Mouse (Mus musculus): ENCODE results near the gene Stk16.

The Stk16 gene

DNA sequence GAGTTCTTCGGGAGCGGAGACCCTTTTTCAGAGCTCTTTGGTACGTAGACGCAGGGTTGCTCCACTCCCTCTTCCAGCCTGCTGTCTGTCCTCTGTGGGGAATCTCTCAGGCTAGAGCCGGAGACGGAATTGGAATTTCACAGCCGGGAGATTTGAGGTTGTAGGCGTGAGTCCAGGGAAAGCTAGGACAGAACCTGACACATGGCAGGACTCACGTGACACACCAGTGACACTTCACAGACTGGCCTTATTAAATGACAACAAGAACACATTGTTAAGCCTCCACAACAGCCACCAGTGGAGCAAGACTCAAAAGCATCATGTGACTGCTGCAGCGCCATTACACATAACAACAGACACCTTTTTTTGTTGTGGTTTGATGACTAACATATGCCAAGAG is 29.0 kb downstream of the Stk16 start:
- DNase-seq (ENCODE audit: low spot score), result no peak

DNA sequence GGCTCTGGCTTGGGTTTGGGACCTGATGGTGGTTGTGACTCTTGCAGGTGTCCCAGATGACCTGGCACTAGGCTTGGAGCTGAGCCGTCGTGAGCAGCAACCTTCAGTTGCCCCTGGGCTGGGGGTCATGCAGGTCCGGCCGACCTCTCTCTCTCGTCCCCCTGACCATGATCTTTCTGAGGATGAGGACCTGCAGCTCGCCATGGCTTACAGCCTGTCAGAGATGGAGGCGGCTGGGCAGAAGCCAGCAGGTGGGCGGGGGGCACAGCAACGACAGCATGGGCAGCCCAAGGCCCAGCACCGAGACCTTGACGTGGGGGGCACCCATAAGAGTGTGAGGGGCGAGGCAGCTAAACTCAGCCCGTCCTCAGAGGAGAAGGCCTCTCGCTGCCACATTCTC is 32.8 kb downstream of the Stk16 start:
- no peak for DNase-seq (ENCODE audit: low spot score)

DNA sequence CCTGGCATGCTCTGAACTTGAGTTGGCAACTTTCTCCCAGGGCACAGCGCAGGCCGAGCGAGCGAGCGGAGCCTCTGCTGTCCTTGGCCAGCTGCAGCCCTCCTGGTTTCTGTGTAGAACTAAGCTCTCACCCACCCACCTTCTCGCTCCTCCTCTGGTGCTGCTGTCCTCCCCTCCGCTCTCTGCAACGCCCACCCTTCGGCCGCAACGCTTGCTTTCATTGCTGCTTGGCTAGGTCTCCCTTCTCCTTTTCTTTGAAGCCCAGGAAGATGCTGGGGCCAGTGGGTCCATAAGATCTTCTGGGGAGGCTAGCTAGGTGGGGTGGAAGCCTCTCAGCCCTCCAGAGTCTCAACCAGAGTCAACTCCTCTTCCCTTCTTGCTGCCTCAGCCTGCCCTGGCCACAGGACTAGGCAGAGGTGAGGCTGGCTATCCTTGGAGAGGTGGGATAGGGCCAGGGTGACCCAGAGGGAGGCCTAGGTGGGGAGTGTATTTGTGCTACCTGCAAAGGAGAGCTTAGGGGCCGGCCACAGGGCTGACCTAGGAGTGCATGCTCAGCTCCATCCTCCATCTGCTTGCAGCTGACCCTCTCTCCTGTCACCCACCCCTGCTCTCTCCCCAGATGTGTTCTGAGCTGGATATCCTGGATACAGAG is 33.7 kb downstream of the Stk16 start:
- no peak for DNase-seq (ENCODE audit: low spot score)

DNA sequence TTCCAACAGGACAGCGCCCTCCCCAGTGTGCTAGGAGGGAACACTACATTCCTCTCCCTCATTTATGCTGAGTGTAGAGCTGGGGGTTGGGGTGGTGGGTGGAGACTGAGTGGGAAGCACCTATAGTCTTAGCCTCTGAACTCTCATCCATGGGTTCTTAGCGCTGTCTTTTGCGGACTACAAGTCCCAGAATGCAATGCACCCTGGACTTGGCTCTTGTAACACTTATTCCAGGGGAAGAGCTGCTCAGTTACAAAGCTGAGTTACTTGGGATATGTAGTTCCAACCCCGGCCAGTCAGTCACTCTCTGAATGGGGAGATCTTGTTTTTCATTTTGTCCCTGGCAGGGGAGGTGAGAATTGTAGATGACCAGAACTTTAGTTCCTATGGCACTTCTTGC is 34.2 kb downstream of the Stk16 start:
- peak; percentile 75 for DNase-seq (ENCODE audit: low spot score)

DNA sequence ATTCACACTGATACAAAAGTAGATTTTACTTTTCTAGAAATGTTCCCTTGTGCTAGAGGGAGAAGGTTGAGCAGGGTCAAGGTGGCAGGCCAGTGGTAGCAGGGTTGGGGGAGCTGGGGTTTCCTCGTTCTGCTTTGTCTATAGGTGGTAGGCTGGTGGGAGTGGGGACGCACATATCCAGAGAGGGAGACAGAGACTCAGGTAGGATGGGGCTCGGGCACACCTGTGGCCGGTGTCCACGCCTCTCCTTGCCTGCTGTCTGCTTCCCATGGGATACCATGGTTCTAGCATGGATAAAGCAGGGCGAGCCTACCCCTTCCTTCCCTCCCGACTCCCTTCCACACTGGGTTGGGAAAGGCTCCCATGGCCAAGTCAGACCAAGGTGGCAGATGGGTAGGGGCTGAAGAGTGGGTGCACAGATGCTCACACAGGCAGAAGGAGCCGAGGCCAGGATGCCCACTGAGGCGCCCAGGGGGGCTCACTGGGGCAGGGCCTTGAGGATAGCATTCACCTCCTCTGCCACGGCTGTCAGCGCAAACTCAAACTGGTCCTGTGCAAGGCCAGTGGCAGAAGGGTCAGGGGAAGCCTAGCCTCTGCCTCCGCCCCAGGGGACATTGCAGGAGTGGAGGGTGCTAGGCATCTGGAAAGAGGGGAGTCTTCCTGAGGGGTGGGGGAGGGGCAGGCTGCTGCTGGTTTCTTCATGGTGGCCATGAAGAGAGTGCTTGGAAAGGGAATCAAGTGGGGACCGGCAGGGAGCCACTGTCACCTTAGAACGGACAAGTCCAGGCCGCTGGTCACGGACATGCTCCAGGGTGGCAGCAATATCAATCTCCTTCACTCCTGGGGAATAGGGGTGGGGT is 36.7 kb downstream of the Stk16 start:
- no peak for DNase-seq (ENCODE audit: low spot score)

DNA sequence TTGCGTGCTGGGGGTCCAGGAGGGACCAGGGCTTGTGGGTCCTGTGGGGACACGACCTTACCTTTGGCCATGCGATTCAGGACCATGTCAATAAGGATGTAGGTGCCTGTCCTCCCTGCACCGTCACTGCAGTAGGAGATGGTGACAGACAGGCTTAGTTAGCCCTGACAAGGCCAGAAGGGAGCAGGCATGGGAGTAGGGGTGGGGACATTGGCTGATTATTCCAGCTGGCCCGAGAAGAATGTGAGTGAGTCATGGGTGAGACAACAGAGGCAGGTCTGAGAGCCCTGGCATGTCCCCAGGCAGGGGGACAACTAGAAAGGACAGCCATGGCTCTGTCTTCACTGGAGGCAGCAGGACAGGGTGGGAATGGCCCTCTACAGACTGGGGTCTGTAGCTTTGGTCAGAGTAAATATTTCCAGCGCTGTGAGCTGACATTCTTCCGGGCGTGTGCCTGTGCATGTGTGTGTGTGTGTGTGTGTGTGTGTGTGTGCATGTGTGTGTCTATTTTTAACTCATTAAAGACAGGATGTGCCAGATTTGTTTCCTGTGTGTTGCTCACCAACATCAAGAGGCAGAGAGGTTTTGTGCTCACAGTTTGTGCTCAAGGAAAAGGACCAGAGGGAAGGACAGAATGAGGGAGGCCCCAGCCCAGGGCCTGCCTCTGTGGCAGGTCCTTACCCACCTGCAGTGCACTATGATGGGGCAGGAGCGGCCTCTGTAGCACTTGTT is 37.6 kb downstream of the Stk16 start:
- DNase-seq (ENCODE audit: low spot score), result no peak

DNA sequence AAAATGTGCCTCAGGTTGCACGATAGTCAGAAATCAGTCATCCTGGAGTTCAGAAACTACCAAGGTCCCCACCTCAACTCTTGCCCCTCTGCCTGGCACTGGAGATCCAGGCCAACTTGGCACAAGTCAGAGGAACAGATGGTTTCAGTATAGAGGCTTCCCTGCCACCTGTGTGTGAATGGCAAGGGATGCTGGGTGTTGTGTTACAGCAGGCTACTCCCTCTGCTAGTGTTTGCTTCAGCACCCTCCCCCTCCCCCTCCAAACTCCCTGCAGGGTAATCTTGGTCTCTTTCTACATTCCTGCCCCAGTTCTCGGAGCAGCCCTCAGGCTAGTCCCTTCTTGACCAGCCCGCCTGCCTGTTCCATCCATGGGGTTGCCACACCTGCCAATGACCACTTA is 39.9 kb downstream of the Stk16 start:
- DNase-seq (ENCODE audit: low spot score), result no peak

DNA sequence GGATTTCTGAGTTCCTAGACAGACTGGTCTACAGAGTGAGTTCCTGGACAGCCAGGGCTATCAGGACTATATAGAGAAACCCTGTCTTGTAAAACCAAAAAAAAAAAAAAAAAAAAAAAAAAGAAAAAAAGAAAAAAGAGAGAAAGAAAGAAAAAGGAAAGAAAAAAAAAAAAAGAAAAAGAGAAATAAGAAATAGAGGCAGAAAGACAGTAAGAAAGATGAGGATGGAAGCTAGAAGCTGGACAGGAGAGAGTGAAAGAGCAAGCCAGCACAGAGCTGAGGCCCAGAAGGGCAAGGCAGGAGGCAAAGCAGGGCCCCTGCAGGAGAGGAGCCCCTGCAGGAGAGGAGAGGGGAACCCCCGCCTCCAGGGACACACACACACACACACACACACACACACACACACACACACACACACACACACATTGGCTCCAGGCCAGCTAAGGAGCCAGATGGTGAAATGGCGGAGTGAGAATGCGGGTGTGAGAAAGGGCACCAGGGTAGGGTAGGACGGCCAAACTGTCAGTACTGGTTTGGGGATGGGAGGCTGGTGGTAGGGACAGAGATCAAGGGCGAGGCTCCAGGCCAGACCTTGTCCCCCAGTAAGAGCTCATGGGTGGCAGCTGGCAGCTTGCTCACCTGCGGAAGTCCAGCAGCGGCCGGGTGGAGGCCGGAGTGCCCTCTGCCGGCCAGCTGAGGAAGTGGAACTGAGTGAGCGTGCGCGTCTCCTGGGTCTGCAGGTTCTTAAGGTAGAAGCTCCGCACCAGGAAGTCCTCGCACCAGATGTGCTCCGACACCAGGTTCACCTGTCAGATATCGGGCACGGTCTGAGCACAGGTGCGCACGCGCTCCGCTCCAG is 40.7 kb downstream of the Stk16 start:
- peak; percentile 74 for DNase-seq (ENCODE audit: low spot score)

DNA sequence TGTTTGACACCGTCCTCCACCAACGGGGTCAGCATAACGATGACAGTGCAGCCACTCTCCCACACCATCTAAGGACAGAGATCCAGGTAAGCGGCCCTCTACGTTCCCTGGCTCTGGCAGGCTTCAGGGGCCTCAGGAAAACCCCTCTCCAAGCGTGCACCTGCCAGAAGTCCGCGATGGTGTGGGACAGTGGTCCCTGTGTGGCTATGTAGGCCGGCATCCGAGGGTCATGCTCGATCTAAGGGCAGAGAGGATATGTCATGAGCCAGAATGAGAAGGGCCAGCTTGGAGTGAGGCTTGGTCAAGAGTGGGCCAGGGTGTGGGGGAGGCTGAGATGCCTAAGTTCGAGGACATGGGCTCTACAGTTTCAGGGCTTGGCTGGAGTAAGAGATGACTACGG is 41.7 kb downstream of the Stk16 start:
- no peak for DNase-seq (ENCODE audit: low spot score)

DNA sequence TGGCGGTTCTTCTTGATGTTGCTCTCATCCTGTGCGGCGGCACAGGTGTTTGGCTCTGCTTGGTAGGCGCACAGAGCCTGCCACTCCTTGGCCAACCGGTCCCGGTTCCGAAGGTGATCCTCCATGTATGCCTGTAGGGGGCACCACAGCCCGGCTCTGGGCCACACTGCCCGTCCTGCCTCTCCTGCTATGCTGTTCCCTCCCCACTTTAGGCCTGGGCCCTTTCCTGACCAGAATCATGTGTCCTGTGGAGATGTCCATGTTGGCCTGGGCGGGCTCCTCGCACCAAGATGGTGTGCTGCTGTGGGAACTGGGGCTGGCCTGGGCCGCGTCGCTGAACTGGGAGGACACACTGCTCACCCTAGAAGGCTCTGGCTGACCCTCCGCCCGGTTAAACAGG is 42.4 kb downstream of the Stk16 start:
- DNase-seq (ENCODE audit: low spot score), result no peak

DNA sequence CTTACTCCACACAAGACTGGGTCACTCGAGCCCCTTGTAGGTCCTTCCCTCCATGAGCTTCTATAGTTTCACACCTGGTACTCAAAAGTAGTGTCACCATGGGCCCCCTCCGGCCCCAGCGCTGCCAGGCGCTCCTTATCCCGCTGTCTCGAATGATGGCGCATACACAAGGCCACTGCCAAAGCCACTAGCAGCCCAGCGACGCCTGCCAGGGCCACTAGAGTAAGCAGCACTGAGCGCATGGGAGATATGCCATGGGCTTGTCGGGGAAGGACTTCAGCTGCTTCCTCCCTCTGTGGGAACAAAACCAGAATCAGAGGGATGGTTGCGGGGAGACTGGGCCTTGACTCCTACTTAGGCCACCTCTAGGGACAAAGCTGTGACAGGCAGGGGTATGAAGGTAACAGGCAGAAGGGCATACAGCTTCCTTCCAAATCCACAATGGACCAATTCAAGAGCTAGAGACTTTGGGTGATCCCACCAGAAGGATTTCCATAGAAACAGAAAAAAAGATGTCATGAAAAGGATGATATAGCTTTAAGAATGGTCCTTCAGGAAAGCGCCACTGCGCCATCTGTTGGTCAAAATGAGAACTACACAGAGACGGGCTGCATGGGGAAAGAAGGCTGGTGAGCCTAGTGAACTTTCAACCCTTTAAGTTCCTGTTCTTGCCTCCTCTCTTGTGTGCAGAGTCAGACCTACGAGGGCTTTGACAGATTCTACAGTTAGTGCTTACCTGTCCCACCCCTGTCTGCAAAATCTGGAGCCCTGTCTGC is 43.4 kb downstream of the Stk16 start:
- DNase-seq (ENCODE audit: low spot score), result peak; percentile 89

DNA sequence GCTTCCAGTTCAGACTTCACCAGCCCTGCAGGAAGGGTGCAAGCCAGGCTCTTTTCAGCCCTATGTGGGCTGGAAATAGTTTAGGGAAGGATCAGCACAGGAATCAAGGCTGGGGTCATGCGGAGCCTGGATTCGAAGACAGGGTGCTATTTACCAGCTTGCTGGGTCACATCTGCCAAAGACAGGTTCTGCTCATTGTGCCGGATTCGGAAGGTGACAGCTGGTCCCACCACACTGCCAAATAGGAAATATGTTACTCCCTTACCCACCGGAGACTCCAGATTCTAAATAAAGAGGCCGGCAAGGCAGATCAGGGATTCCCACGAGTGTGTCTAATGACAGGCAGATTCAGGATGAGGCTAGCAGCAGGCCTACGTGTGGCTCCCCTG is 44.0 kb downstream of the Stk16 start:
- DNase-seq (ENCODE audit: low spot score), result no peak

DNA sequence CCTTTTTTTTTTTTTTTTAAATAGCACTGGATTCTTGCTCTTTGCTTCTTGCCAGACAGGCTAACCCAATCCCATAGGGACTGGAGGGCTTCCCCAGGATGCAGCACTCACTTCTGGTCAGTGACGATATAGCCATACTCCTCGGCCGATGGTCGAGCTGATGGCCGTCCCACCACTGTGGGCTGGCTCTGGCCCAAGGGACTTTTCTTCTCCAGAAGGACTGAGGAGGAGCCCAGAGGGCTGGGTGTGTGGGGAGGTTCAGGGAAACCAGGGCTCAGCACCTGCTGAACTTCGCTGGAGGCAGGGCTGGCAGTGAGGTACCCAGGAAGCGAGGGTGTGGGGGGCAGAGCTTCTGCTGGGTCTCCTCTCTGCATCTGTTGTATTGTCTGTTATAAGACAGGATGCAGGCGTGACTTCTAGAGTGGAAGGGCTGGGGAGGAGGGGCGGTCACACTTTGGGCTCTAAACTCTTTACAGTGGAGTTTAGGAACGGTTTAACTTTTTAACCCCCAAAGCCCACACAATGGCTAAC is 44.9 kb downstream of the Stk16 start:
- DNase-seq (ENCODE audit: low spot score), result no peak

DNA sequence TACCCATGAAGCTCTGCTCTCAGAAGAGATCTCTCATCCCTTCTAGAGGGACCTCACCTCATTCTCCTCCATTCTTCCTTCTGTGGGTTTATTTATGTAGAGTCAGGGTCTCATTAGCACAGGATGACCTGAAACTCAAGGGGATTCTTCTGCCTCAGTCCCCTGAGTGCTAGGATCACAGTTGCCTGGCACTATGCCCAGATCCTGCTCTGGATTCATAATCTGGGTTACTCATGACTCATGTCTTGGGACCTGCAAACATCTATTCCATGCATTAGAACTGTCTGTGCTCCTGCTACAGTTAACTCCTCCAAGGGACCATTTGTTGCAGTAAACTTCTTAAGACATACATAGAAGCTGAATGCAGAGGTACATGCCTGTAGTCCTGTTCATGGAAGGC is 50.6 kb downstream of the Stk16 start:
- DNase-seq (ENCODE audit: low spot score), result no peak

DNA sequence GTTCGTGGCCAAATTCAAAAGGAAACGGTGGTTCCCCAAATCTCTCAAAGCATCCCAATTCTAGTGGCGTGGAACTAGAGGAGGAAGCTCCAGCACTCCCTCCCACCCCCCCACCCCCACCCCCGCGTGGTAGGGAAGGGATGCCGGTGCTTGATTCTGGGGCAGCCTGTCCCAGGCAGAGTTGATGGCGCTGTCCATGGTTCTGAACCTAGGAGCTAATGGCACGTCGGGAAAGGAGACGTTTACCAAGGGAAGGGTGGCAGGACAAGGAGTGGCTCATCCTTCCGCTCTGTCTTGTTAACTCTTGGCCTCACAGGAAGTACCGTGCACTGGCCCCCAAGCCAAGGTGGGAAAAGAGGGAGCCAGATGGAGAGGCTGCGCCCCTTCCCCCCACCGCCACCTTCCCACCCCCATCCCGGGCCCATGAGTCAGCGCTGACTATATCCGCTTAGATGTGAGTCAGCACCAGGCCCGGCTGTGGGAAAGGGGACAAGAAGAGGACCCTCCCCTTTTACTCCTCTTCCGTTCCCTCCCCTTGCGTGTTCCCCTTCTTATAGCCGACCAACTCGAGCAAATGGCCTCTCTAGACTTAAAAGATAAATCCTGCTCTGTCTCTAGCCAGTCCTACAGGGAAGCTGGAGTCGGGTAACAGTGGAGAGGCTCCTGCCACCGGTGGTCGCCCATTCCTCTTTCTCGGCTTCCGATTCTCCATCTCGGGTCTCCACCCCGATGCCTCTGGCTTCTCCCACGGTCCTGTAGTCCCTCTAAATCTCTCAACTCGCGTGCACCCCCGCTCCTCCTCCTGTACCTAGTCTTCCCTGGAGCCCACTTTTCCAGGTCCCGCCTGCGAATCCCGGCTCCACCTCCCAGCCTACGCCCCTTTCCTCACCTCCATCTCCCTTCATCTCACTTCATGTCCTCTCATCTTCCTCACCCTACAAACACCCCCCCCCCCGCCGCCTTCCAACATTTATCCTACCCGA is 52.6 kb downstream of the Stk16 start:
- DNase-seq (ENCODE audit: low spot score), result peak; percentile 90

DNA sequence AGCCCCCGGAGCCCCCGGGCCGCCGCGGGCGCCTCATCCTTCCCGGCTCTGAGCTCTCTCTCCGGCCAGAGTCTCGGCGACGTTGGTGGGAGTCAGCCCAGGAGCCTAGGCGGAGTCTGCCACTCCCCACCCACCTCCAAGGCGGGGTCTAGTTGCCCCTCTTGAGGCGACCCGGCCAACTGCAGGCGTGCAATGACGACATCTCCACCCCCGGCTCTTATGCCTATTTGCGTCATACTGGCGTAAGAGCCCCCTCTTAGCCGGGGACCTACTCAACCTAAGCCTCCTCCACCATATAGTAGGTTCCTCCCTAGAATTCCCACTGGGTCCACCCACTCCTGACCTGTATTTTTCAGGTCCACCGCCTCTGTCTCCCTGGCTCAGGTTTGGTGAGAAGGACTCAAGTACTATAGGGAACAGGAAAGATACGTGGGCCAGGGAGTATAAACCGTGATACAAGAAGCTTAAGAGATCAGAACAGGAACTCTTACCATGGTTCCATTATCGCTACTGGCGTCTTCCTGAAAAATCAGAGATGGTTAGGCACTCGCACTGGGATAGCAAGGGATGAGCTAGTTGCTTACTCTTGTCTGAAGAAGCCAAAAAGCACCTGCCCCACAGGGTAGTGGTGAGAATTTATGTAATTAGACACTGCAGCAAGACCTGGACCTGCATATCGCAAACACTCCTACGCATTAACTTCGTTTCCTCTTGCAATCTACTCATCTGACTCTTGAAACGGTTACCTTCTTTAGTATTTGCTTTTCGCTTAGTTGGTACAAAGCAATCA is 53.6 kb downstream of the Stk16 start, which contains the start of gene Ptprn:
Gene Ptprn (minus strand): TSS at position 412 of the 790 bp plus-strand sequence.
- DNase-seq (ENCODE audit: low spot score), result peak; percentile 27
